Mouse (Mus musculus) kidney, postnatal 0 days (tissue): Measurements from ENCODE around the gene 6030452D12Rik. TPM values are rescaled to one million over a fixed set of nuclear protein-coding genes. Genes with fewer than 3 reads are reported as not detected.

ENCODE experiments used
- ATAC-seq: fragments of 200-750 bp; cut with Nextera tagmentation; replicated peaks from 2 replicates; pipeline ENCODE4 v1.8.0; 2017; ENCODE audit warnings: low read depth, moderate number of reproducible peaks, moderate TSS enrichment, moderate library complexity; ENCODE audit not compliant: low FRiP score
- DNase-seq: peaks from one replicate; pipeline ENCODE4 v3.0.0-alpha.2; 2016; ENCODE audit warnings: low spot score
- H3K27ac ChIP-seq: fragments of 300-500 bp; sonication (generic); 2 replicates; pipeline ENCODE4 v1.5.1; 2014; ENCODE audit warnings: mild to moderate bottlenecking
- H3K27me3 ChIP-seq: fragments of 300-500 bp; sonication (generic); 2 replicates; pipeline ENCODE4 v1.6.1; 2014; ENCODE audit warnings: low read length, mixed read lengths; ENCODE audit not compliant: insufficient read depth
- H3K36me3 ChIP-seq: fragments of 300-500 bp; sonication (generic); 2 replicates; pipeline ENCODE4 v1.6.1; 2014; ENCODE audit warnings: low read length, mixed read lengths; ENCODE audit not compliant: insufficient read depth
- H3K4me1 ChIP-seq: fragments of 300-500 bp; sonication (generic); replicated peaks from 2 replicates; pipeline ENCODE4 v1.6.1; 2014; ENCODE audit warnings: antibody characterized with exemption, low read length, mixed read lengths; ENCODE audit not compliant: insufficient read depth
- H3K4me2 ChIP-seq: fragments of 300-500 bp; sonication (generic); 2 replicates; pipeline ENCODE4 v1.6.1; 2014; ENCODE audit warnings: mild to moderate bottlenecking, low read length, moderate library complexity, mixed read lengths
- H3K4me3 ChIP-seq: fragments of 300-500 bp; sonication (generic); replicated peaks from 2 replicates; pipeline ENCODE4 v1.5.1; 2014; ENCODE audit warnings: low read depth, low read length
- H3K9ac ChIP-seq: fragments of 300-500 bp; sonication (generic); 2 replicates; pipeline ENCODE4 v1.6.1; 2014; ENCODE audit warnings: low read depth, low read length
- H3K9me3 ChIP-seq: fragments of 300-500 bp; sonication (generic); replicated peaks from 2 replicates; pipeline ENCODE4 v1.6.1; 2016; ENCODE audit warnings: low read length, inconsistent platforms, mixed read lengths
- CTCF ChIP-seq: IDR thresholded peaks from 2 replicates; pipeline ENCODE4 v1.5.1; 2016; ENCODE audit warnings: antibody characterized with exemption, low read depth, mild to moderate bottlenecking, moderate library complexity
- WGBS: fragments of 180-500 bp; shearing (Covaris S2); extraction: QIAGEN DNeasy Blood & Tissue Kit; methylation state at CpG from one replicate; pipeline ENCODE4 v1.1.7; 2014; 5-methylcytosine and 5-hydroxymethylcytosine counted together
- polyA plus RNA-seq: library from polyadenylated mRNA; unstranded; fragments of >200 nt; fragmentation: Nextera tagmentation; extraction: Ambion mirVana; gene quantifications from 2 replicates; pipeline ENCODE4 v1.2.1, GENCODE M21; 2015

The 6030452D12Rik gene
- polyA plus RNA-seq, 1 experiment from 2014 or later = not detected

DNA sequence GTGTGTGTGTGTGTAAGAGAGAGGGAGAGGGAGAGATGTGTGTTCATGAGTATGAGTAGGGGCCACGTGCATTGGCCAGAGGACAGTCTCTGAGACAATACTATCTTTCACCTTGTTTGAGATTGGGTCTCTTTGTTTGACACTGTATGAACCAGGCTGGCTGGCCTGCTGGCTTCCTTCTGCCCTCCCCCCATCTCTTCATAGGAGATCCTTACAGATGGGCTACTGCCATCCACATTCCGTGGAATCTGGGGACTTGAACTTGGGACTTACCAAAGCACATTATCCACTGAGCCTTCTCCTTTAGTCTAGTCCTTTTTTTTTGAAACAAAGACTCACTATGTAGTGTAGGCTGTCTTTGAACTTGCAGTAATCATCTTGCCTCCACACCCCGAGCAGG lies 8.1 kb downstream of the 6030452D12Rik start:
- no peak overlapping the region for H3K27ac ChIP-seq
- no peak overlapping the region for H3K9ac ChIP-seq
- no peak overlapping the region for H3K4me2 ChIP-seq
- DNase-seq (no peak), ATAC-seq (no peak)
- 51% methylated on average over 3 of the region's 3 CpGs for WGBS
- H3K36me3 ChIP-seq = no peaks in the 10 kb centered on the region
- no peaks in the 10 kb centered on the region for H3K9me3 ChIP-seq
- H3K4me3 ChIP-seq = no peak overlapping the region
- TF ChIP-seq CTCF = no peak
- 0 out of 2 replicates have a peak, but pooled peaks cover 4% of the 10 kb centered on the region for H3K27me3 ChIP-seq
- peaks cover 21% of the 10 kb centered on the region for H3K4me1 ChIP-seq

DNA sequence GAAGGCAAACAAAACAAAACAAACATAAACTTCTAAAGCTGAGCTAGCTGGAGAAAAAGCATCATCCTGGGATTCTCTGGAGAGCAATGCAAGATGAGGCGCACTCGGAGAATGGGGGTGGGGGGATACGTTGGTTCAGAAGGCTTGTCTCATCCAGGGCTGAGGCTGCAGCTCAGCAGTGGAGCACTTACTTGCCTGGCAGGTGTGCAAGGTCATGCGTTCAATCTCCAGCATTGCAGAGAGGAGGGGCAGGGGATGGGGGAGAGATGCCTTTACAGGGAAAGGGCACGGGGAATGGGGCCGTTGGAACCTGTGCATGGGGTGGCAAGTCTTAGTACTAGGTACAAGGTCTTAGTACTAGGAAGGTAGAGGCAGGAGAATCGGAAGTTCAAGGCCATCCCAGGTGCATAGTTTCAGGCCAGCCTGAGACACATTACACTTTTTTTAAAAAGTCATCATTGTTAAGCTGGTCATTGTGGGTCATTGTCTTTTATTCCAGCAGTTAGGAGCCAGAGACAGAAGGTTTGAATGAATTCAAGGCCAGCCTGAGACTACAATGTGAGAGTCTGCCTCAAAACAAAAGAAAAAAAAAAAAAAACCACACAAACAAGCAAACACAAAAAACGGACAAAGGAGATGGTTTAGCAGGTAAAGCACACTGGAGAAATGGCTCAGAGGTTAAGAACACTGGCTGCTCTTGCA lies 8.9 kb downstream of the 6030452D12Rik start:
- no peak overlapping the region for H3K9ac ChIP-seq
- 0 out of 2 replicates have a peak, but pooled peaks have one; percentile 13 for TF ChIP-seq CTCF
- H3K4me2 ChIP-seq = no peak overlapping the region

DNA sequence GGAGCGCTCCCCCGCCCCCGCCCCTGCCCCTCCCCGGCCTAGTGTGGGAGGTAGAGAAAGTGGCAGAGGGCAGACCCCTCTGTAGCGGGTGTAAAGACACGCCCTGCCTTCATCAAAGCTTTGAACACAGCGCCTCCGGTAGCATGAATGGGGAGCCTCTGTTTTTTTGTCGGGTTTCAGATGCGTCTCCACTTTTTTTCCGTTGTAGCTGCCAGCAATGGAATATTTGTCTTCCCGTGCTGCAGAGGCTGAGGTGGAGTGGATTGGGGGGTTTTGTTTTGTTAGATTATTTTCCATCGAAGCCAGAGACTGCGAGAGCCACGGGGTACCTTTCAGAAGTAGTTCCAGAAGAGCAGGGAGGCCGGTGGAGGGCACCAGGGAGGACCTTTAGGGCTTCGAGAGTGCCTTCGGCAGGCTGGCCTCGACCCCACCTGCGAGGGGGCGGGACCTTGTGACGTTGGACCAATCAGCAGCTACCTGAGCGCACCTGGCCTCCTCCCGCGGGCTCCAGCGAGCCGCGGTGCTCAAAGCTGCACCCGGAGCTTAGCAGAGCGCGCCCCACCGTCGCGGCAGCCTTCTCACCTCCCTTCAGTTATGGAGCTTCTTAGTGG lies 10.1 kb downstream of the 6030452D12Rik start, which contains the start of gene Cdh3:
Cdh3 (plus strand) TSS at position 527 of the 611 bp plus-strand sequence.
- Histone ChIP-seq H3K4me3 (peak within 1 kb of the TSS; percentile 49), H3K9me3 (no peaks in the 10 kb centered on the region), H3K9ac (peak within 1 kb of the TSS; percentile 65), H3K27ac (peak within 1 kb of the TSS; percentile 87), H3K4me2 (peak within 1 kb of the TSS; percentile 86), H3K4me1 (peaks cover 21% of the 10 kb centered on the region), H3K27me3 (0 out of 2 replicates have a peak, but pooled peaks cover 4% of the 10 kb centered on the region), H3K36me3 (no peaks in the 10 kb centered on the region)
- peak; percentile 70 for ATAC-seq
- under 1% methylated on average over 34 of the region's 34 CpGs for WGBS
- DNase-seq = peak; percentile 55
- TF ChIP-seq CTCF = peak; percentile 24

More for the DNA sequence above, 8.9 kb downstream of the 6030452D12Rik start:
- no peak for ATAC-seq
- Histone ChIP-seq H3K9me3 (no peaks in the 10 kb centered on the region), H3K36me3 (no peaks in the 10 kb centered on the region), H3K4me1 (peaks cover 21% of the 10 kb centered on the region), H3K27ac (no peak overlapping the region), H3K4me3 (no peak overlapping the region), H3K27me3 (0 out of 2 replicates have a peak, but pooled peaks cover 4% of the 10 kb centered on the region)
- WGBS = 78% methylated on average over 8 of the region's 8 CpGs
- DNase-seq = no peak

DNA sequence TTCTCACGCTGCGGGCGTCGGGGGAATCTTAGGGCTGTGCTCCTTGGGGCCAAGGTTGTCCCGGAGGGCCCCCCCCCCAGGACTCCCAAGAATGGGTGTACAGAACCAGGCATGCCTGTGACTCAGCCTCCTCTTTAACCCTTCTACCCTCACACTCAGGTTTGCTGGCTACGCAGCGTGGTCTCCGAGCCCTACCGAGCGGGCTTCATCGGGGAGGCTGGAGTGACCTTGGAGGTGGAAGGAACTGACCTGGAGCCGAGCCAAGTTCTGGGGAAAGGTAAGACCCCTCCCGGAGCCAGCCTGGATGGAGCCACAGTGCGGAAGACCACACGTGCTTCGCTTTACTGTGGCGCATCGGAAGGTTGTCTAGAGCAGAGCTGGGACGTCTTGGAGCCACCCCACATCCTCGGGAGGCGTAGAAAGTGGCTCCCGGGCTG lies 10.8 kb downstream of the 6030452D12Rik start:
- peak overlapping the region; percentile 65 for H3K9ac ChIP-seq
- 0 out of 2 replicates have a peak, but pooled peaks cover 4% of the 10 kb centered on the region for H3K27me3 ChIP-seq
- DNase-seq (no peak), ATAC-seq (peak; percentile 44; the same call in 1 of the 2 replicates)
- peak overlapping the region; percentile 86 for H3K4me2 ChIP-seq
- H3K36me3 ChIP-seq = no peaks in the 10 kb centered on the region
- WGBS = under 1% methylated on average over 22 of the region's 22 CpGs
- peak overlapping the region; percentile 87 for H3K27ac ChIP-seq
- no peaks in the 10 kb centered on the region for H3K9me3 ChIP-seq
- H3K4me1 ChIP-seq = peaks cover 18% of the 10 kb centered on the region
- H3K4me3 ChIP-seq = peak overlapping the region; percentile 49
- no peak for TF ChIP-seq CTCF

DNA sequence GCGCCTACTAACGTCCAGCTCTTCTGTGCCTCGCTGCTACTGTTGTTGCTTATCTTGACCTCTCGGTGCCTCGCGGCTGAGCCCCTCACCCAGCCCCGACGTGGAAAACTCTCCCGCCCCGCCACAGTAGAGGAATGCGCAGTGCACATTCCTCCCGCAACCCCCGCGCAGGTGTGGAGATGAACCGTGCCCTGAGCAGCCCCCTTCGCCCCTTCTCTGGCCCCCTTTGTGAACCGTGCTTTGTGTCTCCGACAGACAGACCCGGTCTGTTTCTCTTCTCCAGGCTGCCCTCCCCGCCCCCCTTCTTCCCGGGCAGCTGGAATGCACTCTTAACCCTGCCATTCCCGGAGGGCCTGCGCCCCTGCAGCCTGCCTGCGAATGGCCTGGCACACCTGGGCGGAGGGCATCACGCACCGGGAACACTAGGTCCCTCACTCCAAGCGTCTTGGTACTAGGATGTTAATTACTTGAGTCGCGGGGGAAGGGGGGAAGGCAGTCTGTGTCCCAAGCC lies 11.3 kb downstream of the 6030452D12Rik start:
- Histone ChIP-seq H3K9ac (peak overlapping the region; percentile 65), H3K4me1 (peaks cover 23% of the 10 kb centered on the region), H3K27ac (peak overlapping the region; percentile 87), H3K4me2 (peak overlapping the region; percentile 86), H3K36me3 (no peaks in the 10 kb centered on the region), H3K4me3 (peak overlapping the region; percentile 49), H3K27me3 (0 out of 2 replicates have a peak, but pooled peaks cover 4% of the 10 kb centered on the region), H3K9me3 (no peaks in the 10 kb centered on the region)
- ATAC-seq (peak; percentile 40), DNase-seq (peak; percentile 54)
- WGBS = 1% methylated on average over 29 of the region's 30 CpGs
- TF ChIP-seq CTCF = no peak

DNA sequence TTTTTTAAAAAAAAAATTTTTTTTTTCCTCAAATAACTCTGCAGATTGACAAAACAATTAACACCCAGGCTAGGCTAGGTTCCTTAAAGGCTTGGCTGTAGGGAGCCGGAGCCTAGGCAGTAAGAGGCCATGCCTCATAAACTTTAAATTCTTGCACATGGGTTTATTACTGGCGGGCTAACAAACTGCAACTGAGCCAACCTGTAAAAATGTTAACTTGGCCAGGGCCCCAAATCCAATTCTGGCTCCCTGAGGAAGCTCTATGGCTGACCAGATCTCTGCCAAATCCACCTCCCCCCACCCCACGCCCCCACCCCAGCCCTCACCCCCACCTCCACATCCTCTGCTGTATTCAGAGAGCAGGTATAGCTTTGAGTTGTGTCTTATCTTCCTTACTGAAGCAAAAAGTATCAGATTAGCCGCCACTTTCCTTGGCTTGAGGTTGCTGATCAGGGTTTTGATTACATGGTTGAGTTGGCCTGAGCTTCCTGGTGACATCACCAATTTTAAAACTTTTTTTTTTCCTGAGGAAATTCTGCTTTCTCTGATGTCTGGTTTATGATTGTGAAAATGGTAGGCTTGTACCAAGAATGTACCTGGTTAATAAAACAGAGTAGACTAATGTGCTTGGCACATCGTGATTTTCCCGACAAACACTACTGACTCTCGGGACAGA lies 12.3 kb downstream of the 6030452D12Rik start:
- H3K36me3 ChIP-seq = no peaks in the 10 kb centered on the region
- peaks cover 27% of the 10 kb centered on the region for H3K4me1 ChIP-seq
- TF ChIP-seq CTCF = no peak
- ATAC-seq = 0 out of 2 replicates have a peak, but pooled peaks have one; percentile 37
- peak; percentile 82 for DNase-seq
- peak overlapping the region; percentile 86 for H3K4me2 ChIP-seq
- H3K9ac ChIP-seq = 0 out of 2 replicates have a peak overlapping the region, but pooled peaks have one; percentile 6
- peak overlapping the region; percentile 87 for H3K27ac ChIP-seq
- peak overlapping the region; percentile 49; the same call in 1 of the 2 replicates for H3K4me3 ChIP-seq
- 16% methylated on average over 7 of the region's 7 CpGs for WGBS
- 0 out of 2 replicates have a peak, but pooled peaks cover 4% of the 10 kb centered on the region for H3K27me3 ChIP-seq
- no peaks in the 10 kb centered on the region for H3K9me3 ChIP-seq
